Mouse (Mus musculus): Measurements from ENCODE around the gene Wbp2. TPM values are rescaled to one million over a fixed set of nuclear protein-coding genes. Genes with fewer than 3 reads are reported as not detected.
"Not testable (repeated sequence)": the region's sequence is repeated elsewhere in the genome, so short reads cannot be mapped to it uniquely, and the experiment has no call there.

Gene Wbp2
- polyA plus RNA-seq, 1 experiment from 2014 or later = 105 TPM

DNA sequence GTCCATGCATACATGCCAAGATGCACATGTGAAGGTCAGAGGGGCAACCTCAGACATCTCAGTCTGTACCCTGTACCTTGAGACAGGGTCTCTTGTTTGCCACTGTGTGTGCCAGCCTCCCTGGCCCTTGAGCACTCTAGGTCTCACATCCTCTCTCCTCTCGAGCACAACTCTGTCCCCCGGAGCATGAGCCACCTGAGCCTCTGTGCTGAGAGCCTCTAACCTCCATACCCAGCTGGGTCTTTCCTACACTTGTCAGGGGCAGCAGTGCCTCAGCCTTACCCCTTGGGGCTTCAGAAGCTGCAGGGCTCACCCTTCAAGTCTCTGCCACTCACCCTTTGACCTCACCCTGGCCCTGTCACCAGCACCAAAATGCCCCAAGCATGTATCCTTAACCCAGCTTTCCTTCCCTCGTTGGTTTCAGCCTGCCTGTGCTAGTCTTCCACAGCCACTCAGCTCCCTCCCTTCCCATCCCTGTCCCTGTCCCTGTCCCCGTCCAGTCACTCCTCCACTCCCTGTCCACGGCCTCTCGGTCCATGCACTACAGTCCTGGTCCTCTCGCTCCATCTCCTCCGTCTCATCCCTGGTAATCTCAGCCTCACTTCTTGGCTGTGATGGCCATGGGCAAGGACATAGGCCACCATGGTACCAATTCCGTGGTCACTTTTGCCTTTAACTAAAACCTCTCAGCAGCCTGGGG lies 42.4 kb upstream of the Wbp2 start:
- Histone ChIP-seq H3K4me1 (ENCODE audit: control insufficient read depth, insufficient read depth, low read length) (peaks cover 16% of the 10 kb centered on the region), H3K27ac (ENCODE audit: low read depth, low read length) (no peak overlapping the region), H3K9me3 (ENCODE audit: control insufficient read depth, low read length) (no peaks in the 10 kb centered on the region), H3K4me3 (ENCODE audit: low read depth, low read length) (no peak overlapping the region), H3K36me3 (ENCODE audit: control insufficient read depth, insufficient read depth, low read length) (peaks cover 5% of the 10 kb centered on the region), H3K4me2 (ENCODE audit: low read depth) (no peak overlapping the region), H3K9ac (ENCODE audit: low read length) (no peak overlapping the region), H3K27me3 (ENCODE audit: control insufficient read depth, insufficient read depth, low read length) (no peaks in the 10 kb centered on the region)
- ATAC-seq (ENCODE audit: insufficient read depth, low FRiP score, low TSS enrichment) = no peak
- 82% methylated on average over 9 of the region's 9 CpGs for WGBS
- DNase-seq (ENCODE audit: low spot score) = no peak

- H3K27me3 ChIP-seq (ENCODE audit: control insufficient read depth, insufficient read depth, low read length) = no peaks in the 10 kb centered on the region
- DNase-seq (ENCODE audit: low spot score) = peak; percentile 26
- H3K9me3 ChIP-seq (ENCODE audit: control insufficient read depth, low read length) = no peaks in the 10 kb centered on the region
- no peak overlapping the region for H3K4me3 ChIP-seq (ENCODE audit: low read depth, low read length)
- no peak overlapping the region for H3K27ac ChIP-seq (ENCODE audit: low read depth, low read length)
- H3K4me2 ChIP-seq (ENCODE audit: low read depth) = no peak overlapping the region
- peaks cover 3% of the 10 kb centered on the region for H3K36me3 ChIP-seq (ENCODE audit: control insufficient read depth, insufficient read depth, low read length)
- ATAC-seq (ENCODE audit: insufficient read depth, low FRiP score, low TSS enrichment) = no peak
- H3K4me1 ChIP-seq (ENCODE audit: control insufficient read depth, insufficient read depth, low read length) = peaks cover 16% of the 10 kb centered on the region
- WGBS = 59% methylated on average over 9 of the region's 9 CpGs
- no peak overlapping the region for H3K9ac ChIP-seq (ENCODE audit: low read length)
These were observed 41.2 kb upstream of the Wbp2 start for GRCm38 (mm10) chr11:116127986-116128385.

DNA sequence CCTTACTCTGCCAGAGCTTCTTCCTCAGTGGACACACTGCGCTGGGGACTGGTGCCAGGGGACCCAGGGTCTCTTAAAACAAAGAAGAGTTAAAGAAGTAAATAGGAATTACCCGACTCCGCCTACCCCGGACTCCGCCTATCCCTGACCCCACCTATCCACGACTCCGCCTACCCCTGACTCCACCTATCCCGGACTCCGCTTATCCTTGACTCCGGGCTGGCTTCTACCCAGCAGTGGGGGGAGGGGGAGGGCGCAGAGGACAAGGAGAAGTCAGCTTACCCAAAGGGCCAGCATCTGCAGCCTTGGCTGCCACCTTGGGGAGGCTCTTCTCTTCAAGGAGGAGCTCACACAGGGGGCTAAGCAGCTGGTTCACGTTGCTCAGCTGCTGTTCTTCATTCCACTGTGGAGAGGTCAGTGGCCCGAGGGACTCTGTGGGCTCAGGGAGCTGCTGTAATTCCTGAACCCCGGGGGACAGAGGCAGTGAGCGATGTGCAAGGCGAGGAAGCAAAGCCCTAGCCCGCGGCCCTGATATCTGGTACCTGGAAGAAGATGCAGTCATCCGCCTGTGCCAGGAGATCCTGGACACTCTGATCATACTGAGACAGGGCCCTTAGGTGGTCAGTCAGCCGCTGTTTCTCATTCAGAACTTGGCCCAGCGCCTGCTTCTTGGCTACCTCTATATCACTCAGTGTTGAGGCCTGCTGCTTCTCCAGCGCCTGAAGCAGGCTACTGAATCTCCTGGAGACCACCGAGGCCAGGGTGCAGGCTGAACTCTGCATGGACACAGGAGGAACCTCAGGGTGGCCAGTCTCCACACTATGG lies 40.6 kb upstream of the Wbp2 start, which contains the start of gene Trim47:
Gene Trim47 (minus strand): TSS at position 55 of the 825 bp plus-strand sequence.
- no peaks in the 10 kb centered on the region for H3K27me3 ChIP-seq (ENCODE audit: control insufficient read depth, insufficient read depth, low read length)
- H3K27ac ChIP-seq (ENCODE audit: low read depth, low read length) = no peak within 1 kb of the TSS
- ATAC-seq (ENCODE audit: insufficient read depth, low FRiP score, low TSS enrichment) (no peak), DNase-seq (ENCODE audit: low spot score) (peak; percentile 67)
- H3K36me3 ChIP-seq (ENCODE audit: control insufficient read depth, insufficient read depth, low read length) = peaks cover under 1% of the 10 kb centered on the region; the same call in 1 of the 2 replicates
- peak within 1 kb of the TSS; percentile 20; the same call in 1 of the 2 replicates for H3K4me2 ChIP-seq (ENCODE audit: low read depth)
- 27% methylated on average over 23 of the region's 23 CpGs for WGBS
- H3K9me3 ChIP-seq (ENCODE audit: control insufficient read depth, low read length) = no peaks in the 10 kb centered on the region
- H3K4me3 ChIP-seq (ENCODE audit: low read depth, low read length) = no peak within 1 kb of the TSS
- H3K4me1 ChIP-seq (ENCODE audit: control insufficient read depth, insufficient read depth, low read length) = peaks cover 16% of the 10 kb centered on the region
- peak within 1 kb of the TSS; percentile 45 for H3K9ac ChIP-seq (ENCODE audit: low read length)

DNA sequence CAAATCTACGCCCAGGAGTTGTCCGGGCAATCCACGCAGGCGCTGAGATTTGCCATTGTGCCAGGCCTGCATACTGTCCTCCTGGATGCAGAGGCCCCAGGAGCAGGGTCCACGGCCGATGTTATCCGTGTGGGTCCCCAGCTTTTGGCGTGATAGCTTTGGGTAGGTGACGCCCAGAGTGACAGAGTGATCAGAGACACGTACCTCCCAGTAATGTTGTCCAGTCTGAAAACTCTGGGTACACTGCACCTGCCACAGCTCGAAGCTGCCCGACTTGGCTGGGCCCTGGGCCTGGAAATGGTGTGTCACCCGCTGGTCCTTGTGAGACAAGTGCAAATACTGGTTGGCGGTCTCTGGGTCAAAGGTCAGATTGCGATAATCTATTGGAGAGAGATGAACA lies 39.5 kb upstream of the Wbp2 start:
- Histone ChIP-seq H3K4me2 (ENCODE audit: low read depth) (no peak overlapping the region), H3K27me3 (ENCODE audit: control insufficient read depth, insufficient read depth, low read length) (no peaks in the 10 kb centered on the region), H3K27ac (ENCODE audit: low read depth, low read length) (no peak overlapping the region), H3K4me3 (ENCODE audit: low read depth, low read length) (no peak overlapping the region), H3K9ac (ENCODE audit: low read length) (no peak overlapping the region), H3K4me1 (ENCODE audit: control insufficient read depth, insufficient read depth, low read length) (peaks cover 14% of the 10 kb centered on the region), H3K36me3 (ENCODE audit: control insufficient read depth, insufficient read depth, low read length) (no peaks in the 10 kb centered on the region; the same call in 1 of the 2 replicates), H3K9me3 (ENCODE audit: control insufficient read depth, low read length) (no peaks in the 10 kb centered on the region)
- DNase-seq (ENCODE audit: low spot score) (no peak), ATAC-seq (ENCODE audit: insufficient read depth, low FRiP score, low TSS enrichment) (no peak)
- 96% methylated on average over 15 of the region's 15 CpGs for WGBS

DNA sequence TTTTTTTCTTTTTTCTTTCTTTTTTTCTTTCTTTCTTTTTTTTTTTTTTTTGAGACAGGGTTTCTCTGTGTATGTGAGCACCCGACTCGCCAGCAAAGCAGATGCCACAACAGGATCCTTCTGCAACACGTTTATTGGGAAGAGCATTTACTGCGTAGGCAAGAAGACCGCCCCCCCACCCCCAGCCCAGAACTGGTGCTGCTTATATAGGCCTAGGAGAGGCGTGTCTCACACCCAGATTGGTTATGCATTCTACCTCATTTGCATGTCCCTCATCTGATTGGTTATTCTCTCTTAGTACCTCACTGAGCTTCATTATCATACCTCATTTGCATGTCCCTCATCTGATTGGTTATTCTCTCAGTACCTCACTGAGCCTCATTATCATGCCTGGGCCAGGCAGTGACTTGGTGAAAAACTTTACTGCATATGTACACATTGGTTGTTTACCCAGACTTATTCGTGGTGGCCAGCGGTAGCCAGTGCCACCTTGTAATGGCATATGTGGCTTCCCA lies 35.0 kb upstream of the Wbp2 start:
- not testable (repeated sequence) for H3K27ac ChIP-seq (ENCODE audit: low read depth, low read length); H3K4me2 ChIP-seq (ENCODE audit: low read depth); H3K4me1 ChIP-seq (ENCODE audit: control insufficient read depth, insufficient read depth, low read length); H3K27me3 ChIP-seq (ENCODE audit: control insufficient read depth, insufficient read depth, low read length); H3K36me3 ChIP-seq (ENCODE audit: control insufficient read depth, insufficient read depth, low read length); DNase-seq (ENCODE audit: low spot score); H3K9me3 ChIP-seq (ENCODE audit: control insufficient read depth, low read length); H3K9ac ChIP-seq (ENCODE audit: low read length); ATAC-seq (ENCODE audit: insufficient read depth, low FRiP score, low TSS enrichment); H3K4me3 ChIP-seq (ENCODE audit: low read depth, low read length)
- 90% methylated on average over 8 of the region's 8 CpGs for WGBS

- DNase-seq (ENCODE audit: low spot score) (no peak), ATAC-seq (ENCODE audit: insufficient read depth, low FRiP score, low TSS enrichment) (no peak)
- H3K27me3 ChIP-seq (ENCODE audit: control insufficient read depth, insufficient read depth, low read length) = no peaks in the 10 kb centered on the region
- no peaks in the 10 kb centered on the region for H3K9me3 ChIP-seq (ENCODE audit: control insufficient read depth, low read length)
- H3K9ac ChIP-seq (ENCODE audit: low read length) = no peak overlapping the region
- H3K27ac ChIP-seq (ENCODE audit: low read depth, low read length) = no peak overlapping the region
- no peak overlapping the region for H3K4me2 ChIP-seq (ENCODE audit: low read depth)
- H3K4me1 ChIP-seq (ENCODE audit: control insufficient read depth, insufficient read depth, low read length) = no peaks in the 10 kb centered on the region
- H3K4me3 ChIP-seq (ENCODE audit: low read depth, low read length) = no peak overlapping the region
- no peaks in the 10 kb centered on the region for H3K36me3 ChIP-seq (ENCODE audit: control insufficient read depth, insufficient read depth, low read length)
These were observed 31.0 kb upstream of the Wbp2 start for GRCm38 (mm10) chr11:116117819-116118218.

DNA sequence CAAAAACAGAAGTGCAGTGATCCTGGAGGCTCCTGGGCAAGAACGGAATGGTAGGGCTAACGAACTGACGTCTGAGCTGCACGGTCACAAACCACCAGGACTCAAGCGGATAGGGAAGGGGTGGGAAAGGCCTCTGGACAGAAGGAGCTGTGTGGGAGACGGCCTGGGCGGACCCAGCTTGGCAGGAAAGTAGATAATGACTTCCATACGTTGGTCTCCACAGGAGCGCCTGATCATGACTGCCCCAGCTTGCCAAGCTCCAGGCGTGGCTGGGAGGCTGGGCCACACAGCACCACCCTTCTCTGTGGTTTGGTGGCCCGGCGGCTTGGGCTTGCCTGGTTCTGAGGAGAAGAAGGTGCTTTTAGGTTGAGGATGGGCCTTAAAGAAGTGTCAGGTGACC lies 30.4 kb upstream of the Wbp2 start:
- 67% methylated on average over 12 of the region's 12 CpGs for whole genome bisulfite sequencing
- H3K4me3 ChIP-seq (ENCODE audit: low read depth, low read length) = no peak overlapping the region
- no peak for DNase-seq (ENCODE audit: low spot score)
- H3K27me3 ChIP-seq (ENCODE audit: control insufficient read depth, insufficient read depth, low read length) = no peaks in the 10 kb centered on the region
- no peak overlapping the region for H3K4me2 ChIP-seq (ENCODE audit: low read depth)
- no peaks in the 10 kb centered on the region for H3K36me3 ChIP-seq (ENCODE audit: control insufficient read depth, insufficient read depth, low read length)
- H3K4me1 ChIP-seq (ENCODE audit: control insufficient read depth, insufficient read depth, low read length) = no peaks in the 10 kb centered on the region
- H3K9me3 ChIP-seq (ENCODE audit: control insufficient read depth, low read length) = no peaks in the 10 kb centered on the region
- H3K27ac ChIP-seq (ENCODE audit: low read depth, low read length) = no peak overlapping the region
- H3K9ac ChIP-seq (ENCODE audit: low read length) = no peak overlapping the region
- no peak for ATAC-seq (ENCODE audit: insufficient read depth, low FRiP score, low TSS enrichment)

DNA sequence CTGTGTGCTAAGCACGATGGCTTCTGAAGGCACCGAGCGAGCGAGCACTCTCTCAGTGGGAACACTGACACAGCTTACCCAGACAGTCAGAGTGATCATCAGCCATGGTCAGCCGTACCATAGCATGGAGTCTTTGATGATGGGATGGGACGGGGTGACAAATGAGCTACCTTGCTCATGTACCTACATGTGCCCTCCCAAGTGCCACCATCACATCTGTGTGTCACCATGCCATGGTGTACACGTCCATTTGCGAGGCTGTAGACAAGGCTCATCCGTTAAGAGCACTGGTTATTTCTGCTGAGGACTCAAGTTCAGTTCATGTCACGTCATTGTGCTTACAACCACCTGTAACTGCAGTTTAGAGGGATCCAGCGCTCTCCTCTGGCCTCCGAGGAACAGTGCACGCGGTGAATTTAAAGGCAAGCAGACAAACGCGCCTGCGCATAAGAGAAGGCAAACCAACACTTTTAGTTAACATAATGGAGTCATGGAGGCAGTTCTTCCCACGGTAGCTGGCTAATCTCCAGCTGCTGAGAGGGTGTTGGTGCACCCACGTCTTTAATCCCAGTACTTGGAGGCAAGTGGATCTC lies 24.9 kb upstream of the Wbp2 start:
- no peaks in the 10 kb centered on the region; the same call in 1 of the 2 replicates for H3K4me1 ChIP-seq (ENCODE audit: control insufficient read depth, insufficient read depth, low read length)
- no peak overlapping the region for H3K27ac ChIP-seq (ENCODE audit: low read depth, low read length)
- DNase-seq (ENCODE audit: low spot score) (no peak), ATAC-seq (ENCODE audit: insufficient read depth, low FRiP score, low TSS enrichment) (no peak)
- 83% methylated on average over 19 of the region's 19 CpGs for WGBS
- no peak overlapping the region for H3K4me3 ChIP-seq (ENCODE audit: low read depth, low read length)
- H3K36me3 ChIP-seq (ENCODE audit: control insufficient read depth, insufficient read depth, low read length) = no peaks in the 10 kb centered on the region
- peaks cover 46% of the 10 kb centered on the region for H3K27me3 ChIP-seq (ENCODE audit: control insufficient read depth, insufficient read depth, low read length)
- H3K9ac ChIP-seq (ENCODE audit: low read length) = no peak overlapping the region
- H3K4me2 ChIP-seq (ENCODE audit: low read depth) = no peak overlapping the region
- H3K9me3 ChIP-seq (ENCODE audit: control insufficient read depth, low read length) = no peaks in the 10 kb centered on the region
